Mouse (Mus musculus) stomach, postnatal 0 days (tissue): ENCODE results near the gene Stk4.

ENCODE experiments used
- CTCF ChIP-seq: IDR thresholded peaks from 2 replicates; pipeline ENCODE4 v1.5.1; 2016; ENCODE audit warnings: antibody characterized with exemption, low read depth, mild to moderate bottlenecking, moderate library complexity
- EP300 ChIP-seq: optimal IDR thresholded peaks from 2 replicates; pipeline ENCODE3; 2016; ENCODE audit warnings: antibody characterized with exemption

DNA sequence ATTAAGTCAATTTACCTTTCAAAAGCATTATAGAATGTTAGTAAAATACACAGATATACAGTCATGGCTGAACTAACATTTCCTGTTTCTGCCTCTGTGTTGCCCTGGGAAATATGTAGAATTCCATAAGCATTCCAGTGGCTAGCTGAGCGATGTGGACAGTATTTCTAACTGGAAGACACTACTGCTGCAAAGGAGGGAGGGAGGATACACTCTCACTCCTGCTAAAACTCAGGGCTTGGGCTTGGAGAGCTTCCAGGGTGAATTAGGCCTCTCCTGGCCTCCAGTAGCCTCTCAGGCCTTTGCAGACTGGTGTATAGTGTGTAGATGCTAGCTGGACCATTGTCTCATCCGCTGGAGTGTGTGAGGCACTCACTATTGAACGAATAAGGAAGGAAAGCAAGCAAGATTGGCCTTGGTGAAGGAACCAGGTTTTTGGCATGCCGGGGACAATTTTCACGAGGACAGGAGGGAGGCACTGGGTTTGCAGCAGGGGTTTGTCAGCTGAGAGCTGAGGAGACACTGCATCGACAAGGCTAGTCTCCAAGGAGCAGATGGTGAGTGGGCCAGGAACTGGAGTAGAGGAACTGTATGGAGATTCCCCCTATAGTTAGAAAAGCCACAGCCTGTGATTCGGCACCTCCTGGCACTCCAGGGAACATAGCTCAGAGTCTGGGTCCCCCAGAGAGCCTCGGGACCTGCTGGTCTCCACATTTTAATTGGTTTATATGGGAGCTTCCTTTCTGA lies 104.7 kb downstream of the Stk4 start:
- TF ChIP-seq CTCF (no peak), EP300 (no peak)
